Mouse (Mus musculus) ES-E14 (cell line): ENCODE results near the gene Lor. TPM values are rescaled to one million over a fixed set of nuclear protein-coding genes. Genes with fewer than 3 reads are reported as not detected.

Experiments
- DNase-seq: peaks from one replicate; pipeline ENCODE4 v3.0.0-alpha.2; 2013; ENCODE audit warnings: low read depth, low spot score
- H3K27ac ChIP-seq: 2 replicates; pipeline ENCODE4 v1.5.1; 2012; ENCODE audit warnings: low read depth, mild to moderate bottlenecking, low read length, moderate library complexity, mixed read lengths; ENCODE audit not compliant: poor library complexity, insufficient read depth, severe bottlenecking
- H3K36me3 ChIP-seq: 2 replicates; pipeline ENCODE4 v1.6.1; 2012; ENCODE audit warnings: mild to moderate bottlenecking, low read length, moderate library complexity, mixed read lengths; ENCODE audit not compliant: control insufficient read depth, poor library complexity, insufficient read depth, severe bottlenecking
- H3K4me1 ChIP-seq, 2 experiments: fragments of 150-350 bp in 1 of 2; sonication (generic) in 1 of 2; 2 replicates each; pipeline ENCODE4 v1.6.1; 2012; ENCODE audit warnings: low read length in 2 of 2, mild to moderate bottlenecking in 1 of 2, mixed read lengths in 1 of 2; ENCODE audit not compliant: control insufficient read depth in 2 of 2, insufficient read depth in 2 of 2, poor library complexity in 1 of 2
- H3K4me3 ChIP-seq, 2 experiments: fragments of 150-350 bp in 1 of 2; sonication (generic) in 1 of 2; 2 replicates each; pipeline ENCODE4 v1.5.1; 2012; ENCODE audit warnings: low read length in 2 of 2, low read depth in 1 of 2, mild to moderate bottlenecking in 1 of 2, mixed read lengths in 1 of 2; ENCODE audit not compliant: insufficient read depth in 1 of 2, poor library complexity in 1 of 2, severe bottlenecking in 1 of 2
- H3K9ac ChIP-seq: 2 replicates; pipeline ENCODE4 v1.6.1; 2012; ENCODE audit warnings: low read depth, mild to moderate bottlenecking, low read length, mixed read lengths; ENCODE audit not compliant: poor library complexity, insufficient read depth, severe bottlenecking
- H3K9me3 ChIP-seq: fragments of 150-350 bp; sonication (generic); 2 replicates; pipeline ENCODE4 v1.6.1; 2012; ENCODE audit warnings: low read depth, mild to moderate bottlenecking, low read length; ENCODE audit not compliant: control insufficient read depth, insufficient read depth
- CHD2 ChIP-seq: IDR thresholded peaks from 2 replicates; pipeline ENCODE4 v1.6.1; 2014; ENCODE audit warnings: mild to moderate bottlenecking, low read depth, low read length, inconsistent platforms
- HCFC1 ChIP-seq: IDR thresholded peaks from 2 replicates; pipeline ENCODE4 v1.6.1; 2012; ENCODE audit warnings: low read length, inconsistent platforms, borderline replicate concordance; ENCODE audit not compliant: insufficient read depth
- MAFK ChIP-seq: IDR thresholded peaks from 2 replicates; pipeline ENCODE4 v1.6.1; 2014; ENCODE audit warnings: mild to moderate bottlenecking, low read depth, low read length, inconsistent platforms; ENCODE audit not compliant: insufficient read depth
- ZC3H11A ChIP-seq: IDR thresholded peaks from 2 replicates; pipeline ENCODE4 v1.6.1; 2012; ENCODE audit warnings: low read depth, mild to moderate bottlenecking, inconsistent platforms, low read length, borderline replicate concordance
- ZNF384 ChIP-seq: IDR thresholded peaks from 2 replicates; pipeline ENCODE4 v1.6.1; 2012; ENCODE audit warnings: low read depth, low read length, inconsistent platforms
- in situ Hi-C, 2 experiments: fragments of 600-800 bp; cut with MboI; formaldehyde crosslinking; loops; one replicate each; pipeline ENCODE4 v1.15.1; 2025; ENCODE audit warnings: low sequenced_read_pairs in 2 of 2, inconsistent platforms in 1 of 2; ENCODE audit not compliant: unreplicated experiment in 2 of 2
- total RNA-seq: library from RNA; depleted of rRNA; stranded (reverse); fragments of 300-350 nt; gene quantifications from 2 replicates; pipeline ENCODE4 v1.2.3, GENCODE M21; 2012

Gene Lor
- total RNA-seq, 1 experiment = 0.40 TPM

DNA sequence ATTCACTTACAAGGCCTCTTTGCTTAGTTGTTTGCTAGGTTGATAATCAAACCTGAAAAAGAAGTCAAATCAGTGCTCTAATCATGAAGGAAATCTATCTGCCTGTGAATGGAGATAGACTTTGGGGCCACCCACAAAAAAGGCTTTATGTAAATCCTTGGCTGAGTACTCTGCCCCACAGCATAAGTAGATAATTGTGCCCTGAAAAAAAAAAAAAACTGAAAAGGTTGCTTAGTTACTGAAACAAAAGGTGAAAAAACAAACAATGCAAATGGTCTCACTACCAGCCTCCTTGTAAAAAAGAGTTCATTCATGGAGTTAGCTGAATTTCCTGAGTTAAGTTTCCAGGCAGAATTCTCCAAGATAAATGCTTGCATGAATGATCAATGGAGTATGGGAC is 27.8 kb upstream of the Lor start:
- H3K4me3 ChIP-seq = no peak overlapping the region
- DNase-seq = no peak
- H3K9ac ChIP-seq = no peak overlapping the region
- no peak overlapping the region for H3K27ac ChIP-seq
- no peaks in the 10 kb centered on the region for H3K9me3 ChIP-seq
- no peak for TF ChIP-seq MAFK
- peak; percentile 88 for TF ChIP-seq ZNF384
- no peaks in the 10 kb centered on the region for H3K36me3 ChIP-seq
- H3K4me1 ChIP-seq = no peaks in the 10 kb centered on the region
- in situ Hi-C loops = no loop called here

DNA sequence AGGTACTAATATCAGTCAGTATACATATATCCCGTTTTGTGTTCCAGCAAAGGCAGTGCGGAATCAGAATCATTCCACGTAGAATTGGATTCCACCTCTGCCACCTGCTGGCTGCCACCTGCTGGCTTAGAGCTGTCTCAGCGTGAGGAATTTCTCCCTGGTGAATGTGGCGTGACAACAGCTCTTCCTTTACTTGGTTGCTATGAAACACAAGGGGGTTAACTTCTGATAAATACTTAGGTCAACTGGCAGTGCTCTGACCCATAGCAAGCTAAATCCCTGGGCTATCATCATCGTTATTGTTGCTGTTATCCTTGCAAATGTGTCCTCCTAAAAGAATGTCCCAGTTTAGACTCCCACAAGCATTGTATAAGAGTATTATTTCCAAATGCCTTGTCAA is 23.6 kb upstream of the Lor start:
- no peak overlapping the region for H3K27ac ChIP-seq
- no peaks in the 10 kb centered on the region for H3K36me3 ChIP-seq
- peak; percentile 35 for DNase-seq
- no peaks in the 10 kb centered on the region for H3K4me1 ChIP-seq
- in situ Hi-C loops = no loop called here
- no peak overlapping the region for H3K9ac ChIP-seq
- TF ChIP-seq ZC3H11A = no peak
- TF ChIP-seq MAFK = no peak
- TF ChIP-seq HCFC1 = no peak
- no peak for TF ChIP-seq CHD2
- no peak for TF ChIP-seq ZNF384
- no peak overlapping the region for H3K4me3 ChIP-seq
- no peaks in the 10 kb centered on the region for H3K9me3 ChIP-seq

DNA sequence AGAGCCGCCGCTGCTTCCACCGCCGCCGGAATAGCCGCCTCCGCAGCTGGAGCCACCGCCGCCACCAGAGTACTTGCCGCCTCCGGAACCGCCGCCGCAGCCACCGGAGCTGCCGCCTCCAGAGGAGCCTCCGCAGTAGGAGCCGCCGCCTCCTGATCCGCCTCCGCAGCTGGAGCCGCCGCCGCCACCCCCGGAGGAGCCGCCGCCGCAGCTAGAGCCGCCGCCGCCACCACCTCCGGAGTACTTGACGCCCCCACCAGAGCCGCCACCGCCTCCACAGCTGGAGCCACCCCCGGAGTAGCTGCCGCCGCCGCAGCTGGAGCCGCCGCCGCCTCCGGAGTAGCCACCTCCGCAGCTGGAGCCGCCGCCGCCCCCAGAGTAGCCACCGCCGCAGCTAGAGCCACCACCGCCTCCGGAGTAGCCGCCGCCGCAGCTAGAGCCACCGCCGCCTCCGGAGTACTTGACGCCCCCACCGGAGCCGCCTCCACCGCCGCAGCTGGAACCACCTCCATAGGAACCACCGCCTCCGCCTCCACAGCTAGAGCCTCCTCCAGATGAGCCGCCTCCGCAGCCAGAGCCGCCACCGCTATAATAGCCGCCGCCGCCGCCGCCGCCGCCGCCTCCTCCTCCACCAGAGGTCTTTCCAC is 1.5 kb downstream of the Lor start:
- no peaks in the 10 kb centered on the region for H3K4me1 ChIP-seq
- no peaks in the 10 kb centered on the region for H3K9me3 ChIP-seq
- no peaks in the 10 kb centered on the region for H3K36me3 ChIP-seq
- peak; percentile 35 for DNase-seq
- peak overlapping the region; percentile 67 for H3K9ac ChIP-seq
- peak overlapping the region; percentile 66 to 74 for H3K4me3 ChIP-seq
- TF ChIP-seq HCFC1 = no peak
- no peak for TF ChIP-seq CHD2
- TF ChIP-seq ZC3H11A = no peak
- TF ChIP-seq ZNF384 = no peak
- no peak for TF ChIP-seq MAFK
- in situ Hi-C loops = no loop called here
- H3K27ac ChIP-seq = no peak overlapping the region

DNA sequence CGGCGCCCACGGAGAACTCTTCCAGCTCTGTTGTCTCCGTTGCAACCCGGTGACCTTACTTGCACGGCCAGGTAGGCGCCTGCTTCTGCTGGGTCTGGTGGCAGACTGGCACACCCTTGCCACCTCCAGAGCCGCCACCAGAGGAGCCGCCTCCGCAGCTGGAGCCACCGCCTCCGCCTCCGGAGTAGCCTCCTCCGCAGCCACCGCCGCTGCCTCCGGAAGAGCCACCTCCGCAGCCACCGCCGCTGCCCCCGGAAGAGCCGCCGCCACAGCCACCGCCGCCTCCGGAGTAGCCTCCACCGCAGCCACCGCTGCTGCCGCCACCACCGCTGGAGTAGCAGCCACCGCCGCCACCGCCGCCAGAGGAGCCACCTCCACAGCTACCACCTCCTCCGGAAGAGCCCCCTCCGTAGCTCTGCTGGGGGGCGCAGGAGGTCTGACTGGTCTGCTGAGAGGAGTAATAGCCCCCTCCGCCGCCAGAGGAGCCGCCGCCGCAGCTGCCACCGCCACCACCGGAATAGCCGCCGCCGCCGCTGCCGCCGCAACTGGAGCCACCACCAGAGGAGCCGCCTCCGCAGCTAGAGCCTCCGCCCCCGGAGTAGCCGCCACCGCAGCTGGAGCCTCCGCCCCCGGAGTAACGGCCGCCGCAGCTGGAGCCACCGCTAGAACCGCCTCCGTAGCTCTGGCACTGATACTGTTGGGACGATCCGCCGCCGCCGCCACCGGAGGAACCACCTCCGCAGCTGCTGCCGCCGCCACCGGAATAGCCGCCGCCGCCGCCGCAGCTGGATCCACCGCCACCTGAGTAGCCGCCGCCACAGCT is 2.3 kb downstream of the Lor start:
- Histone ChIP-seq H3K4me3 (peak overlapping the region; percentile 66 to 74), H3K4me1 (no peaks in the 10 kb centered on the region), H3K9me3 (no peaks in the 10 kb centered on the region), H3K36me3 (no peaks in the 10 kb centered on the region), H3K27ac (no peak overlapping the region), H3K9ac (peak overlapping the region; percentile 67)
- no peak for TF ChIP-seq CHD2
- TF ChIP-seq HCFC1 = no peak
- TF ChIP-seq MAFK = no peak
- no peak for TF ChIP-seq ZC3H11A
- no peak for TF ChIP-seq ZNF384
- DNase-seq = peak; percentile 17
- in situ Hi-C loops = no loop called here
